Mouse (Mus musculus) lung, postnatal 4 days (tissue): ENCODE data around the gene Fbxo31.
A peak's percentile ranks its signal among the peaks of the same experiment; 100 is the strongest.
"Not testable (repeated sequence)": the region's sequence is repeated elsewhere in the genome, so short reads cannot be mapped to it uniquely, and the experiment has no call there.

ENCODE experiments used
- DNase-seq, 2 experiments: peaks; one replicate each; pipeline ENCODE4 v3.0.0; 2021

The Fbxo31 gene

DNA sequence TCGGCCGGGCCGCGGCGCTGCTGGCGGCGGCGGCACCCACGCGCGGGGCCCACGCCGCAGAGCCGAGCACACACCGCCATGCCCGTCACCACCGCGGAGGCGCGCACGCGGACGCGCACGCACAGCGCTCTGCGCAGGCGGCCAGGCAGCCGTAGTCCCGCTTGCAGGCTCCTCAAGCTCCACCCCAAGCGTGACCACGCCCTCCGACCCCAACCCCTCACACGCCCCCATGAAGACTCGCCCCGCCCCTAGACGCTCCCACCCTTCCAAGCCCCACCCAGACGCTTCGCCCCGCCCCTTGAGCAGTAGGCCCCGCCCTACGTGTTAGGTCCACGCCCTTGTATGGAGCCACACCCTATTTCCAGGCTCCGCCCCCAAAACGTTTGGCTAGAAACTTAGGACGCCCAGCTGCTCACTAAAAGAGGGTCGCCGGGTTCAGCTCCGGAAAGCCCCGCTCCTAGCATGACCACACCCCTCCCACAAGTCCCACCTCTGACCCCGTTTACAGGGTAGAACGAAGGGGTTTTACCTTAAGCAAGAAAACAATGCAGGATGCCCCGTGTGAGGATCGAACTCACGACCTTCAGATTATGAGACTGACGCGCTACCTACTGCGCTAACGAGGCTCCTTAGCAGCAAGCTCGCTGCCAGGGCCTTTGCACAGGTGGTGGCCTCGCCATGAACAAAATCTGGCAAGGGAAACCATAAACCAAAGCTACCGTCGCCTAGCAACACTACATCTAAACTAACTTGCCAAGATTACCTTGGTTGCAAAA lies at the start of gene Fbxo31:
TSS of gene Fbxo31 (minus strand) at position 131 of the 776 bp plus-strand sequence.
- peak; percentile 96 for DNase-seq

DNA sequence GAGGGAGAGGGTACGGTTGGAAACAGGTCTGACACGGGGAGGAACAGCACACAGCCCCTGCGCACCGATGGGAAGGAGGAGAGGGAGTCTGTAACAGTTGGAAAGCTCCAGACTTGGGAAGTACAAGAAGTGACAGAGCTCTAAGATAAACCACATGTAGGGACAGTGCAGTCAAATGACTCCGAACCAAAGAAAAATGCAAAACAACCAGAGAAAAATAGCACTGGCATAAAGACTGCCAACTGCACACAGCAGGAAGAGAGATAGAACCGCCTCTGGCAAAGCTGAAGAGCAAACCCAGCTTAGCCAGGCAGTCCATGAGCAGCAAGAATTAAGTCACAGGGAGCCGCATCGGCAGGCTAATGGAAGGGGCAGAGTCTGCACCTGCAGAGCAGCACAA lies 44.4 kb upstream of the Fbxo31 start:
- DNase-seq: no peak

DNA sequence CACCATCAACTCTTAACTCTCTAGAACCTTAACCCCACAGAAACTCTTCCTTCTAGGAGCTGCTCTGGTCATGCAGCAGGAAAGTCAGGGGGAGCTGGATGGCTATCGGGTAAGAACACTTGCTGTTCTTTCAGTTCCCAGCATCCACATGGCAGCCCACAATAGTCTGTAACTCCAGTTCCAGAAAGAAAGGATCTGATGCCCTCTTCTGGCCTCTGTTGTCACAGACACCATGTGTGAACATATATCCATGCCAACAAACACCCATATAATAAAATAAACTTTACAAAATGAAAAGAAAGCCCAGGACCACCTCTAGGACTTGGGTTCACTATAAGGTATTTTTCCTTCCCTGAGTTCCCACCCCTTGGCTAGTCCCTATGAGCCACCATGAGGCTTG lies 43.3 kb upstream of the Fbxo31 start:
- no peak for DNase-seq

DNA sequence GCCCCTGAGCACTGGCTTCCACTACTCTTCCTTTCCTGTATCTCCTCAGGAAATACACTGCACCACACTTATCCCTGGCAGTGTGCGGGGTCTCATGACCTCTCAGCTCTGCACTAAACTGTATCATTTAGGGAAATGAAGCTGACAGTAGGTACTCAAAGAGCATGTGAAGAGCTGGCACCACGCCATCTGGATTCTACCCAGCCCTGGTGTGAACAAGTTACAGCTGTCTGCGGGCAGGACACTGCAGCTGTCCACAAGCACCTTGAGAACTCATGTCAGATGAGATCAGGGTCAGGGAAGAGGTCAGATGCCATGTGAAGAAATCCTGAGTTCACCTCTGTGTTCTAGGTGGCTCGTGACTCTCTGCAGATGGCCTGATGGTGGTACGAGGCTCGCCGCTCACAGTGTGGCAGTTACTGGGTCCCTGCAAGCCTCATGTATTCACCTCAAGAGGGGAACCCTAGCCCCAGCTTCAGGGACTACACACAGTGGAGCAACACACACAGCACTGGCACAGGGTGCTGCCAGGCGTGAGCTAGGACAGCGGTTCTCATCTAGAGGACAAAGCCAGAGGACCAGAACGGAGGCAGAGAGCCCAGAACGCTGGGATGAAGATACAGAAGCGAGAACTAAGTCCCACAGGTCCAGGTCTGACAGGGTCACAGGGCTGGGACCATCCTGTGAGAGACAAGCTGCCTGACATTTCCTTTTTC lies 42.4 kb upstream of the Fbxo31 start:
- DNase-seq: peak; percentile 54 to 80

DNA sequence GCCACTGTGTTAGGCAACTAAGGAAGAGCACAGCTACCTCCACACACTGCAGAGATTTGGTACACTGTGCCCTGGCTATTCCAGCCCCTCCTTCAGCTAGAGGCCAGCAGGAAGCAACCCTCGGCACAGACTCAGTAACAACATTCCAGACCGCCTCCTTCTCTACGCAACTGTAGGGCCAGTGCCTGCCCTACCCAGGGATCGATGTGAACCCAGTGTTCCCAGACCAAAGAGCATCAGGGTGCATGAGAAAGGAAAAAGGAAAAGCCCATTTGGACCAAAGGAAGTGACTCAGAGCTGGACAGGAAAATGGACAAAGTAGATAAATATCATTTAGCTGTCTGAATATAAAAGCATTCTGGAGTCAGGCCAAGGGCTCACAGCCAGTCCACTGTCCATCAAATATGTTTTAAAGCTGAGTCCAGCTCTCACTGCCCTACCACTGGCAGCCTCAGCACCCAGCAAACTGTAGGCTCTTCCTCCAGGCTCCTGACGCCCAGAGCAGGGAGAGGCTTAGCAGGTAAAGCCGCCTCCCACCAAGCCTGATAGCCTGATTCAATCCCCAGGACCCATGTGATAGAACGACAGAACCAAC lies 40.9 kb upstream of the Fbxo31 start:
- DNase-seq: peak; percentile 72 to 85

DNA sequence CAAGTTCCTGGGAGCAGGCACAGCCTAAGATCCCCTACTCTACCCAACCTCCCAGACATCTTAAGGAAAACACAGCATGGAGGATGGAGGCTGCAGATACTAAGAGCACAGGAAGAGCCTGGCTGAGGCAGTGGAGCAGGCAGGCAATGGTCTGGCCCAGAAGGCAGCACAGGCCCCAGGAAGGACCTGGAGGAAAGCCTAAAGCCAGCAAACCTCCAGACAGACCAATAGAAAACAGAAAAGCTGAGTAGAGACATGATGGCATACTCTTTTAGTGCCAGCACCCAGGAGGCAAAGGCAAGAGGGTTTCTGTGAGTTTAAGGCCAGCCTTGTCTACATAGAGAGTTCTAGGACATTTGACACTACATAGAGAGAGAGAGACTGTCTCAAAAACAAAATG lies 34.8 kb upstream of the Fbxo31 start:
- DNase-seq: no peak

DNA sequence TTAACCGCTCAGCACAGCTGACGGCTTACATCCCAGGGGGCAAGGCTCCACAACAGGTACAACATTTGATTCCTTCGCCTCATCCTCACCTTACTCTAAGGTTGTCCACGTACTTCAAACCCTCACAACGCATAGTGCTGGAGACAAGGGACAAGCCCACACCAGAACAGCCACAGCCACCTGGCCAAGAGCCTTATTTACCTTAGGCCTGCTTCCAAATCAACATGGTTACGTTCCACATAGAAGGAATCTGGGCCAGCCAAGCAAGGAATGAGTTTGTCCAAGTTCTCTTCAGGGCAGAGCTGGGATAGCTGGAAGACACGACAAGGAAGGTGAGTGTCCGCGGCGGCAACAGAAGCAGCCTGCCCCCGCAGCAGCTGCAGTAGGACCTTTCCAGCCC lies 31.3 kb upstream of the Fbxo31 start:
- DNase-seq: no peak

DNA sequence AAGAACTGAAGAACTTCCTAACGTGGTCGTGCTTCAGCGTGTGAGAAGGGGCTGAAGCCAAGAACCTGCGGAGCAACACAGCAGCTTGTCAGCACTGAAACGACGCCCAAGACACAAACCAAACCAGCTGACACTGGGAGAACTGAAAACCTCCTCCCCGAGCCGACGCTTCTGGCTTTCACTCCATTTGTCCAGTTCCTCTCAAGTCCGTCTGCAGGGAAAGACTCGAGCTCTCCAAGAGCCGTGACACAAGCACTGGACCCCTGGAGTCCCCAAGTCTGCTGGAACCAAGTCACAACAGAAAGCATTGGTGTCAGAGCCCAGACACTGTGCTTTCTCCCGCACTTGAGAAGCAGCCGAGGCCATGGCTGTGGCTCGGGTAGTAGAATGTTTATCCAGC lies 30.6 kb upstream of the Fbxo31 start:
- DNase-seq: no peak

DNA sequence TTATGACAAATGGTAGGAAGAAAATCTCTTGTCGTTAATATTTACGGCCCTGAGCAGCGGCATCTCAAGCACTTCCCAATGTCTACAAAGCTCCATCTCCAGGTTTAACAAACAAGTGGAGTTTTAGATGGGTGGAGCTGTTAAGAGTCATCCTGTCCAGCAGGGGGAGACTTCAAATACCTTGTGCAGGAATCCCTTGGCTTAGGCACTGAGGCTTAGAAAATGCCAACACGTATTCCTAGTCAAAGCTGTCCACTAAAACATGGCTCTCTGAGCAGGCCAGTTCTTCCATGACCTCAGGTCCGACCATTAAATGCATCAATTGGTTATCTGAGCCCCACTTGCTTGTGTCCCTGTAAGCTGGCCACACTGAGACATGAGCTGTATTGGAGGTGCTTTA lies 29.1 kb upstream of the Fbxo31 start:
- no peak for DNase-seq

DNA sequence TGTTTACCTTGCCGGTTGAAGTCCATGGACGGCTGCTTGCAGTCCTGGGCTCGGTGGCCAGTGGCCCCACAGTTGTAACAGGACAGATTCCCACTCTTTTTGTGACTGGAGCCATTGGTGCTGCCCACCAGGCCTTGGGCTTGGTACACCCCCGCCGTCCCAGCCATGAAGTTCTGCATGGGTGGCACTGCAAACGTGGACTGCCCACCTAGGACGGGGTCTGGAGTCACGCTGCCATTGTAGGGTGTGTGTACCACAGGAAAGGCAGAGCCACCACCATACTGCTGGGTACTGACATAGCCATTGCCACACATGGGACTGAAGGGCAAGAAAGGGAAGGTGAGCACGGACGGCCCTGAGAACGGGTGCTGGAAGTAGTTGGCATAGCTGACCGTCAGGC lies 25.2 kb upstream of the Fbxo31 start:
- DNase-seq: no peak

DNA sequence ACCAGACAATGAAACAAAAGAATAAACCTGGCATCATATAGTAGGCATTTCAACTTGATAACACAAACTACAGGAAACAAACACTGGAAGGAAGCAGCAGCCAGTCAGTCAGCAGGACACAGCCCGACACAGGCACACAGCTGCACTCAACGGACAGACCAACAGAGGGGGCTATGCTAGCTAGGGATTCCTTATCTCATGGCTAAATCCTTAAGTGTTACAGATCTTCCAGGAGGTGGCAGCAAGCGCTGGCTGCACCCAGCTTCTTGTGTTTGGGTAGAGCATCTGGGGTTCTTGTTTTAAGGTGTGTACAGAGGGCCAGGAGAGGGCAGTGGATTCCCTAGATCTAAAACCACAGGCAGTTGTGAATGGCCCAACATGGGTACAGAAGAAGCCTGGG lies 24.3 kb upstream of the Fbxo31 start:
- DNase-seq: peak; percentile 84 to 85

DNA sequence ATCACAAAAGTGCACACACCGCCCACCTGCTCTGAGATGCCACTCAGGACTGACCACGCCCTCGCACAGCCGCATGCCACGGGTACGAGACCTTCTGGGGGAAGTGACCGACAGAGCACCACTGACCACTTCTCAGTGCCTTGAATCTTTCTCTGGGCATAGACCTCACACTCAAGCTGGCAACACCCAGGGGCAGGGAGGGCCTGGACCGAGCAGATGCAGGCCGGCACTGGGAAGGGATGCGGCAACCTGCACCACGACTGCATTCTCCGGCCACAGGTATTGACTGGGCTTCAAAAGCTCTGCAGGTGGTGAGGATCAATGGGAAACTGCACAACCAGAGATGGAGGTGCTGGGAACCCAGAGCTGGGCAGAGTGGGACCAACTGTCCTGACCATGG lies 23.8 kb upstream of the Fbxo31 start:
- DNase-seq: no peak

DNA sequence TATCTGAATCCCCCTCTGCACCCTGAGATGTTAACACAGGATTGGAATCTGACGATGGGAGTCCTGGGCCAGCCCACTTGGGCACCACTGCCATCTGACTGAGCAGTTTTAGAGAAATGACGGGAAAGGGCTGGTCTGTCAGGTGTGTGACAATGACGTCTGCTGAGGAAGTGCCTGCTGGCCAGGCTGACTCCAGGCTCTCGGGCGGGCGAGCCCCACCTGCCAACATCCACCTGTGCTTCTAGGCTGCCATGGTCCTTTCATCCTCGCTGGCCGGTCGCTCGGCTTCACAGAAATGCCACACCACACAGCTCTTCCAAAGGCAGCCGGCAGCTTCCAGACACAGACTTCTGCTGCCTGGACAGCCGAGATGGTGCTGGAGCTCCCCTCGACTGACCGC lies 21.2 kb upstream of the Fbxo31 start:
- DNase-seq: no peak

DNA sequence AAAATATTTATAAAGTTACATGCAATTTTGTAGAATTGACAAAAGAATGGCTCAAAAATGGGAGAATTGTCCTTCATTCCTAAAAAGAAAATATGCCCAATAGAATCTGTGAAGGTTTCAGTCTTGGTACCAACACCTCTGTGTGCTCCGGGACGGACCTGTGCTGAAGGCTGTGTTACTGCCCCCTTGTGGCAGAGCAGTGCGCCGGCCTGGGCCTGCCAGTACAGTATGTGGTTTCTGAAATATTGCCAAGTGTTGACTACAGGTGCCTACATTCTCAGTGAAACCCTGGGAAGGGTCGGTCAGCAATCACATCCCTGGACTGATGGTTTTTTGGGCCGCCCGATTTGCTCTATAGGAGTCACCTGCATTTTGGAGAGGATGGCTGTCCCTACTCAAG lies 20.3 kb upstream of the Fbxo31 start:
- DNase-seq: peak; percentile 86 to 88

DNA sequence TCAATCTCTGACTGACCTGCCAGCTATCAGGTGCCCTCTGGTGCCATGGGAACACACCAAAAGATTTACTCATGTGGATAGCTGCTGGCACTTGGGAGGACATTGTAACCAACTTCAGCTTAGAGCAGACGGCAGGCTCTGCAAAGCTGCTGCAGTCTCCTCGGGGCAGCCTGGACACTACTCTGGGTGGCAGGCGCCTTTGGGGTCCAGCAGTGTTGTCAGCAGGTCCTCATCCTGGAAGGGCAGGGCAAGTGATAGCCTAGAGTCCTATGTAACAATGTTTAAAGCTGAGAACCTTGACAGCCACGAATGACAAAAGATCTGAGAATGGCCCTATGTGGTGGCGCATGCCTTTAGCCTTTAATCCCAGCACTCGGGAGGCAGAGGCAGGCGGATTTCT lies 19.6 kb upstream of the Fbxo31 start:
- no peak for DNase-seq

DNA sequence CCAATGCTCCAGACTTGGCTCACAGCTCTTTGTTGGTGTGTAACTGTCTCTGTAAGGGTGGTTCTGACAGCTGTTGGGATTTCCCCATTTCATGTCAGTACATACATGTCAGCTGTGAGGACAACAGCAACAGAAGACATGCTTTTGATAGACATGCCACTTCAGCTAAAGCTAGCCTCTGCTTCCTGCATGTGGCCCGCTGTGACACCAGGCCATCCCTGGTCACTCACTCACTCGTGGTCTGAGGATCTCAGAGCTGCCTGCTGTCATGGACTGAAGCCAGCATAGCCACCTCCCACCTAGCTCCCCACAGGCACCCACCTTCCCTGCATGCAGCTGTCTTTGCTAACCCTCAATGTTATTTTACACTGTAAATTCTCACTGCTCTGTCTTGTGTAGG lies 18.9 kb upstream of the Fbxo31 start:
- not testable (repeated sequence) for DNase-seq

DNA sequence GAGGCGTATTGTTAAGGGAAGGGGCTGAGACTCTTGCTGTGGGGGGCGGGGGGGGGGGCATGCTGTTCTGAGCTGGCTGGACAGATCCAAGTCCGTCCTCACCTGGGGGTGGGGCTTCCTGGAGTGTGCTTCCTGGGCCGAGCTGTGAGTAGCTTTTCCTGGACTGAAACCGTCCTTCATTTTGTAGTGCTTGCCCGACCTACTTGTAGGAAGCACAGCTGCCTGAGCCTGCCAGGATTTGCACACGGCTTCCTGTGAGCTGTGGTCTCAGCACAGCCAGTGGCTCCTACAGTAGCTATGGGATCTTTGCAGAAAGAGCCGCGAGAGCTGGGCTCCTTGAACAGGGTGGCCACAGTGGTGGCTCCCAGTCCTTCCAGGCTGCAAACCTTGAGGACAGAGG lies 15.4 kb upstream of the Fbxo31 start:
- DNase-seq: peak; percentile 37 to 73

DNA sequence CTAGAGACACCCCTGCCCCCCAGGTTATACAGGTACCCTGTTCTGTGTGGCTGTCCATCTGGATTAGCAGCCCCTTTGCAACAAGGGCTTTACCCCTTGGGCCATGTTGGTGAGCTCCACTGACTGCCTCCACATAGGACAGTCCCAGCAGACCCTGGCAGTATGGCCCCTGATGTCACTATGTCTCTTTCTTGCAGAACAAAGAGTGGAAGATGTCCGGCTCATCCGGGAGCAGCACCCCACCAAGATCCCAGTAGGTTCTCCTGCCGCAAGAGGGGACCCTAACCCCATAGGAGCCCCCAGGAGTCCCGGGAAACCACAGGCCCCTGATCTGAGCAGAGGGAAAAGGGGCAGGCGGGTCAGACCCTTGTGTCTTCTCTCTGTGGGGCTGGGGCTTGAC lies 14.7 kb upstream of the Fbxo31 start:
- DNase-seq: no peak

DNA sequence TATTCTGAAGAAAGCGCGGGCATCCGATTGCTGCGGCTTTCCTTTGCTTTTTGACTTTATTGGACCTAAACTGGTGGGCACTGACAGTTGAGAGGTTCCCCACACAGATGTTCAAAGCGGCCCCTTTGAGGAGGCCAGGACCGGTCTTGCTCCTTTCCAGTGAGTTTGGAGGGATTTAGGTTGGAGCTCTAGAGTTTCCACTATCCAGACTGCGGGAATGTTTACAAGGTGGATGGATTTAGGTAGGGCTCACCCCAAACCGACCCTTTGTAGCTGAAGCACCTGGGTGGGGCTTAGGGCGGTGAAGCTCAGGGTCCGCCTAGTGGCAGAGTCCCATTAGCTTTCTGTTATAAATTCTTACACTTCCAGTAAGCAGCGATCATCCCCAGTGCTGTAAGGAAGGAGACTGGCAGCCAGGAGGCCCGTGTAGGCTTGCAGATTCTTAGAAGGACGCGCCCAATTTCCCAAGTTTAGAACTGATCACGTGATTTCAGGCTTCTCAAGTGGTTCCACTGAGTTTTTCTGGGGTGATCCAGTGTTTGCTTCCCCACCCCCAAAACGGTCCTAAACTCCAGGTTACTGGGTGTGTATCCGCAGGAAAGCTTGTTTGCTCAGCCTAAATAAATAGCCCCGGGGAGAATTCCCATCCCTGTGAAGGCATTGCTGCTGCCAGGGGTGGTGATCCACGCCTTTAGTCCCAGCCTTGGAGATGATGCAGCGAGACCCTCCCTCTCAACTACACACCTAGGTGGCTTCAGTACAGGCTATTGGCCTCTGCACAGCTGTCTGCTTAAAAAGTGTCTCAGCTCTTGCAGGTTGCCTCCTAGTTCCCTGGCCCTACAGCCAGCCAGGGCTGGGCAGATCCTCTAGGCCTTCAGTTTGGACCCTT lies 12.8 kb upstream of the Fbxo31 start:
- DNase-seq: peak; percentile 60 to 67

DNA sequence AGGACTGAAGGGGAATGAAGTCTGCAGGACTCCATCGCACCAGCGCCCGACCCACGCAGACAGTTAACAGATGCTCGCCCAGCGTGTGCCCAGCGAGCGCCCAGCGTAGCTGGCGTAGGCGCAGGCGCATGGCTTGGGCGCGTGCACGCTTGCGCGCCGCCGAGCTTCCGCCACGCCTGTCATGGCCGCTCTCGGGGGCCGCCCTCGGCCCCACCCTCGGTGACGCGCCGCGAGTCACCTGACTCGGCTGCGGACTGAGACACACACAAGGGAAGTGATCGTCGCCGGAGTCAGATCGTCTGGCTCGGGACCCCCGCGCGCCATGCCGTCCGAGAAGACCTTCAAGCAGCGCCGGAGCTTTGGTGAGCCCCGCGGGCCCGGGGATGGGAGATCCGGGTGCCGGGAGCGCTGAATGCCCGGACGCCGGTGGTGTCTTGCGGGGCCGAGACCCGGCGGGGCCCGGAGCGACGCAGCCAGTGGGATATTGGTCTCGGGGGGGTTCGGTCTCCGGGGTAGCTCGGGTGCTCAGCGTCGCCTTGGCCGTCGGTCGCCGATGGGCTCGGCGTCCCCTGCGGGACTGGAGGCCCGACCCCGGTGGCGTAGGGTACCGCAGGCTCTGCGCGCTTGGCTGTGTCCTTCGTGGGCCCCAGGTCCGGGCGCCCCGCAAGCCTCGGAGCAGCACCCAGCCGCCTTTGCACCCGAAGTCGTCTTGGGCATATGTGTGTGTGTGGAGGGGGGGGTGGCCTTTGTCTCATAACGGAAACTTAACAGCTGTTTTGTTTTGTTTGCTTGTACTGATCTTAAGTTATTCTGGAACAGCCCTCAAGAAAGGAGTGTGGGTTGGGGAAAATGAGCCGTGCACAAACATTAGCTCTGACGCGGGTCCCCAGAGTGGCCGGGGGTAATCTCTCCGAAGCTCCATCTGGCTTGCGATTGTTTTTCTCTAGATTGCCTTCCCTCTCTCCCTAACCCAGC lies 11.9 kb upstream of the Fbxo31 start, which contains the start of gene Map1lc3b:
TSS of gene Map1lc3b (plus strand) at position 159 of the 975 bp plus-strand sequence.
- peak; percentile 97 to 98 for DNase-seq

DNA sequence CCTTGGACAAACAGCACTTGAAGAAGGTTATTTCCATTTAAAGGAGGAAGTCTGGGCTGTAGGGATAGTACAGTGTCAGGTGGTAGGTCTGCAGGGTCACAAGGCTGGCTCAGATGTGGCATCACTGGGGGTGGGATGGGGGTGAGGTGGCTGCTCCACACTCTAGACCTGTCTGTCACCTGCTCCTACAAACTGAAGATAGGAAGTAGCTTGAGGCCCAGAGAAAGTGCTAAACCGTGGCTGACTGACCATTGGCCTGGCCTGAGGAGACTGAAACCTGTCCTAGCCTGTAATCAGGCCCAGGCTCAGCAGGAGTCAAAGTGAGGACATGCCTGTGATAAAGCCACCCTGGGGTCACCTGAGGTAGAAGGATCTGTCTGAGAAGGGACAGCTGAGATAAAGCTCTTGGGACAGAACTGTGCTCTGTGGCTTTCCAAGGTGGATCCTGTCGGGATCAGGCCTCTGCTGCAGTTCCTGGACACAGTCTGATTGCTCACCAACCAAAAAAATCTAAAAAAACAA lies 10.7 kb upstream of the Fbxo31 start:
- no peak for DNase-seq
